Mouse (Mus musculus): ENCODE measurements around the gene L1cam. TPM values are rescaled to one million over a fixed set of nuclear protein-coding genes. Genes with fewer than 3 reads are reported as not detected.

Gene L1cam
- polyA plus RNA-seq, 1 experiment from 2014 or later = 10.4 TPM

- peaks cover 7% of the 10 kb centered on the region; the same call in 1 of the 2 replicates for H3K4me1 ChIP-seq
- no peak overlapping the region for H3K4me2 ChIP-seq
- H3K27me3 ChIP-seq = no peaks in the 10 kb centered on the region
- no peaks in the 10 kb centered on the region for H3K36me3 ChIP-seq
- no peaks in the 10 kb centered on the region for H3K9me3 ChIP-seq (replicated peaks)
- no peak overlapping the region for H3K4me3 ChIP-seq (replicated peaks)
- 74% methylated on average over 2 of the region's 2 CpGs for WGBS
- H3K9ac ChIP-seq = no peak overlapping the region
- no peak overlapping the region for H3K27ac ChIP-seq
- no peak for ATAC-seq (replicated peaks; ENCODE audit: low FRiP score)
These were observed 15.7 kb upstream of the L1cam start for GRCm38 (mm10) chrX:73911588-73911987.

GRCm38 (mm10) chrX:73911156-73911555, 15.3 kb upstream of the L1cam start:
- no peak overlapping the region for H3K27ac ChIP-seq
- no peaks in the 10 kb centered on the region for H3K9me3 ChIP-seq (replicated peaks)
- ATAC-seq (replicated peaks; ENCODE audit: low FRiP score) = no peak
- no peak overlapping the region for H3K9ac ChIP-seq
- no peaks in the 10 kb centered on the region for H3K36me3 ChIP-seq
- no peaks in the 10 kb centered on the region for H3K27me3 ChIP-seq
- H3K4me2 ChIP-seq = peak overlapping the region; percentile 52
- peak overlapping the region; percentile 23 for H3K4me3 ChIP-seq (replicated peaks)
- 14% methylated on average over 26 of the region's 26 CpGs for WGBS
- peaks cover 7% of the 10 kb centered on the region; the same call in 1 of the 2 replicates for H3K4me1 ChIP-seq

GRCm38 (mm10) chrX:73910451-73910850, 14.5 kb upstream of the L1cam start:
- Histone ChIP-seq H3K4me3 (replicated peaks) (no peak overlapping the region), H3K27ac (no peak overlapping the region), H3K4me2 (peak overlapping the region; percentile 52), H3K4me1 (peaks cover 7% of the 10 kb centered on the region; the same call in 1 of the 2 replicates), H3K27me3 (no peaks in the 10 kb centered on the region), H3K9me3 (replicated peaks) (no peaks in the 10 kb centered on the region), H3K36me3 (no peaks in the 10 kb centered on the region), H3K9ac (no peak overlapping the region)
- no peak for ATAC-seq (replicated peaks; ENCODE audit: low FRiP score)

GRCm38 (mm10) chrX:73910049-73910448, 14.1 kb upstream of the L1cam start:
- no peak for ATAC-seq (replicated peaks; ENCODE audit: low FRiP score)
- H3K27ac ChIP-seq = no peak overlapping the region
- H3K4me1 ChIP-seq = peaks cover 7% of the 10 kb centered on the region; the same call in 1 of the 2 replicates
- no peaks in the 10 kb centered on the region for H3K9me3 ChIP-seq (replicated peaks)
- H3K27me3 ChIP-seq = no peaks in the 10 kb centered on the region
- no peaks in the 10 kb centered on the region for H3K36me3 ChIP-seq
- 86% methylated on average over 1 of the region's 1 CpGs for WGBS
- H3K4me2 ChIP-seq = no peak overlapping the region
- H3K9ac ChIP-seq = no peak overlapping the region
- H3K4me3 ChIP-seq (replicated peaks) = no peak overlapping the region

- H3K9ac ChIP-seq = no peak overlapping the region
- H3K4me3 ChIP-seq (replicated peaks) = no peak overlapping the region
- H3K27me3 ChIP-seq = 0 out of 2 replicates have a peak, but pooled peaks cover 4% of the 10 kb centered on the region
- no peak overlapping the region for H3K27ac ChIP-seq
- ATAC-seq (replicated peaks; ENCODE audit: low FRiP score) = no peak
- H3K9me3 ChIP-seq (replicated peaks) = no peaks in the 10 kb centered on the region
- 69% methylated on average over 3 of the region's 3 CpGs for WGBS
- no peak overlapping the region for H3K4me2 ChIP-seq
- no peaks in the 10 kb centered on the region for H3K4me1 ChIP-seq
- no peaks in the 10 kb centered on the region for H3K36me3 ChIP-seq
These were observed 2.1 kb upstream of the L1cam start for GRCm38 (mm10) chrX:73897959-73898358.

GRCm38 (mm10) chrX:73892833-73893232, 3.1 kb downstream of the L1cam start:
- 92% methylated on average over 14 of the region's 14 CpGs for WGBS
- 0 out of 2 replicates have a peak, but pooled peaks cover 6% of the 10 kb centered on the region for H3K27me3 ChIP-seq
- no peaks in the 10 kb centered on the region for H3K9me3 ChIP-seq (replicated peaks)
- no peak overlapping the region for H3K27ac ChIP-seq
- no peak overlapping the region for H3K4me3 ChIP-seq (replicated peaks)
- H3K36me3 ChIP-seq = no peaks in the 10 kb centered on the region
- H3K9ac ChIP-seq = no peak overlapping the region
- no peaks in the 10 kb centered on the region for H3K4me1 ChIP-seq
- no peak overlapping the region for H3K4me2 ChIP-seq
- ATAC-seq (replicated peaks; ENCODE audit: low FRiP score) = no peak

- Histone ChIP-seq H3K27me3 (0 out of 2 replicates have a peak, but pooled peaks cover 6% of the 10 kb centered on the region), H3K9me3 (replicated peaks) (no peaks in the 10 kb centered on the region), H3K36me3 (no peaks in the 10 kb centered on the region), H3K9ac (no peak within 1 kb of the TSS), H3K4me2 (no peak within 1 kb of the TSS), H3K27ac (peak within 1 kb of the TSS; percentile 13; the same call in 1 of the 2 replicates), H3K4me1 (no peaks in the 10 kb centered on the region), H3K4me3 (replicated peaks) (no peak within 1 kb of the TSS)
- ATAC-seq (replicated peaks; ENCODE audit: low FRiP score) = 0 out of 2 replicates have a peak, but pooled peaks have one; percentile 18
- 73% methylated on average over 6 of the region's 6 CpGs for WGBS
These were observed 4.3 kb downstream of the L1cam start, which contains the start of gene Avpr2 for GRCm38 (mm10) chrX:73891551-73892152. TSS of gene Avpr2 (plus strand) at chrX:73892102.

GRCm38 (mm10) chrX:73881463-73881862, 14.4 kb downstream of the L1cam start:
- Histone ChIP-seq H3K4me3 (replicated peaks) (no peak overlapping the region; the same call in 1 of the 2 replicates), H3K27ac (peak overlapping the region; percentile 83), H3K36me3 (no peaks in the 10 kb centered on the region), H3K4me2 (peak overlapping the region; percentile 70), H3K4me1 (peaks cover 12% of the 10 kb centered on the region; the same call in 1 of the 2 replicates), H3K9me3 (replicated peaks) (no peaks in the 10 kb centered on the region), H3K27me3 (peaks cover 21% of the 10 kb centered on the region), H3K9ac (no peak overlapping the region)
- ATAC-seq (replicated peaks; ENCODE audit: low FRiP score) = peak; percentile 86
- WGBS = 26% methylated on average over 6 of the region's 6 CpGs

GRCm38 (mm10) chrX:73881036-73881427, 14.9 kb downstream of the L1cam start:
- Histone ChIP-seq H3K27me3 (peaks cover 21% of the 10 kb centered on the region), H3K4me3 (replicated peaks) (peak overlapping the region; percentile 45), H3K36me3 (no peaks in the 10 kb centered on the region), H3K9me3 (replicated peaks) (no peaks in the 10 kb centered on the region), H3K9ac (no peak overlapping the region), H3K4me2 (peak overlapping the region; percentile 70), H3K4me1 (peaks cover 12% of the 10 kb centered on the region; the same call in 1 of the 2 replicates), H3K27ac (peak overlapping the region; percentile 83)
- peak; percentile 63 for ATAC-seq (replicated peaks; ENCODE audit: low FRiP score)
- WGBS = 20% methylated on average over 16 of the region's 16 CpGs

- H3K27ac ChIP-seq = peak overlapping the region; percentile 83
These were observed 15.5 kb downstream of the L1cam start for GRCm38 (mm10) chrX:73880194-73881035.

GRCm38 (mm10) chrX:73877014-73877413, 18.9 kb downstream of the L1cam start:
- no peak overlapping the region for H3K4me3 ChIP-seq (replicated peaks)
- 71% methylated on average over 1 of the region's 1 CpGs for WGBS
- peaks cover 21% of the 10 kb centered on the region for H3K27me3 ChIP-seq
- H3K4me2 ChIP-seq = no peak overlapping the region
- no peak overlapping the region for H3K27ac ChIP-seq
- no peaks in the 10 kb centered on the region for H3K36me3 ChIP-seq
- peaks cover 12% of the 10 kb centered on the region; the same call in 1 of the 2 replicates for H3K4me1 ChIP-seq
- no peaks in the 10 kb centered on the region for H3K9me3 ChIP-seq (replicated peaks)
- no peak for ATAC-seq (replicated peaks; ENCODE audit: low FRiP score)
- H3K9ac ChIP-seq = no peak overlapping the region

More at GRCm38 (mm10) chrX:73880194-73881035, 15.5 kb downstream of the L1cam start:
- peak; percentile 36 for ATAC-seq (replicated peaks; ENCODE audit: low FRiP score)
- peak overlapping the region; percentile 45 for H3K4me3 ChIP-seq (replicated peaks)
- no peaks in the 10 kb centered on the region for H3K9me3 ChIP-seq (replicated peaks)
- WGBS = 22% methylated on average over 42 of the region's 48 CpGs
- H3K4me1 ChIP-seq = peaks cover 12% of the 10 kb centered on the region; the same call in 1 of the 2 replicates
- H3K4me2 ChIP-seq = peak overlapping the region; percentile 70
- peaks cover 21% of the 10 kb centered on the region for H3K27me3 ChIP-seq
- H3K9ac ChIP-seq = peak overlapping the region; percentile 39; the same call in 1 of the 2 replicates
- H3K36me3 ChIP-seq = no peaks in the 10 kb centered on the region

GRCm38 (mm10) chrX:73875881-73876280, 20.0 kb downstream of the L1cam start:
- no peak overlapping the region for H3K27ac ChIP-seq
- H3K9me3 ChIP-seq (replicated peaks) = no peaks in the 10 kb centered on the region
- H3K4me3 ChIP-seq (replicated peaks) = no peak overlapping the region
- H3K4me1 ChIP-seq = peaks cover 6% of the 10 kb centered on the region; the same call in 1 of the 2 replicates
- no peak overlapping the region for H3K9ac ChIP-seq
- WGBS = 64% methylated on average over 2 of the region's 2 CpGs
- no peak overlapping the region for H3K4me2 ChIP-seq
- peaks cover 16% of the 10 kb centered on the region for H3K27me3 ChIP-seq
- no peaks in the 10 kb centered on the region for H3K36me3 ChIP-seq
- no peak for ATAC-seq (replicated peaks; ENCODE audit: low FRiP score)

Data from kidney, embryonic 15.5 days (tissue).